Mouse (Mus musculus) midbrain, embryonic 16.5 days (tissue): ENCODE measurements around the gene Ctnnbip1. TPM values are rescaled to one million over a fixed set of nuclear protein-coding genes. Genes with fewer than 3 reads are reported as not detected.

Source experiments
- ATAC-seq: fragments of 200-750 bp; cut with Nextera tagmentation; 2 replicates; pipeline ENCODE4 v1.8.0; 2017; ENCODE audit warnings: moderate TSS enrichment
- H3K27ac ChIP-seq: fragments of 300-500 bp; sonication (generic); 2 replicates; pipeline ENCODE4 v1.5.1; 2014; ENCODE audit warnings: mild to moderate bottlenecking, low read length, mixed read lengths
- H3K27me3 ChIP-seq: fragments of 300-500 bp; sonication (generic); 2 replicates; pipeline ENCODE4 v1.6.1; 2014; ENCODE audit warnings: low read depth, low read length, mixed read lengths; ENCODE audit not compliant: control insufficient read depth, insufficient read depth
- H3K36me3 ChIP-seq: fragments of 300-500 bp; sonication (generic); 2 replicates; pipeline ENCODE4 v1.6.1; 2014; ENCODE audit warnings: mild to moderate bottlenecking, low read length, moderate library complexity, mixed read lengths; ENCODE audit not compliant: control insufficient read depth, insufficient read depth
- H3K4me1 ChIP-seq: fragments of 300-500 bp; sonication (generic); 2 replicates; pipeline ENCODE4 v1.6.1; 2014; ENCODE audit warnings: mild to moderate bottlenecking, low read length, mixed read lengths; ENCODE audit not compliant: control insufficient read depth, insufficient read depth
- H3K4me2 ChIP-seq: fragments of 300-500 bp; sonication (generic); 2 replicates; pipeline ENCODE4 v1.6.1; 2014; ENCODE audit warnings: mild to moderate bottlenecking, low read length, mixed read lengths
- H3K4me3 ChIP-seq: fragments of 300-500 bp; sonication (generic); 2 replicates; pipeline ENCODE4 v1.5.1; 2014; ENCODE audit warnings: low read depth, mild to moderate bottlenecking, low read length, moderate library complexity, mixed read lengths
- H3K9ac ChIP-seq: fragments of 300-500 bp; sonication (generic); 2 replicates; pipeline ENCODE4 v1.6.1; 2014; ENCODE audit warnings: low read depth, low read length, mixed read lengths
- H3K9me3 ChIP-seq: fragments of 300-500 bp; sonication (generic); replicated peaks from 2 replicates; pipeline ENCODE4 v1.6.1; 2014; ENCODE audit warnings: mild to moderate bottlenecking, low read length, mixed read lengths; ENCODE audit not compliant: control insufficient read depth, poor library complexity, severe bottlenecking
- WGBS: fragments of 180-500 bp; shearing (Covaris S2); extraction: QIAGEN DNeasy Blood & Tissue Kit; methylation state at CpG from one replicate; pipeline ENCODE4 v1.1.7; 2014; 5-methylcytosine and 5-hydroxymethylcytosine counted together
- polyA plus RNA-seq: library from polyadenylated mRNA; unstranded; fragments of >200 nt; fragmentation: Nextera tagmentation; extraction: Ambion mirVana; gene quantifications from 2 replicates; pipeline ENCODE4 v1.2.1, GENCODE M21; 2015

Gene Ctnnbip1
- polyA plus RNA-seq, result 111 TPM in 2 replicates

GRCm38 (mm10) chr4:149517868-149518340 lies at the start of gene Ctnnbip1:
Gene Ctnnbip1, plus strand, starts transcription at chr4:149518236.
- WGBS, result under 1% methylated on average over 39 of the region's 46 CpGs
- Histone ChIP-seq H3K27me3 (no peaks in the 10 kb centered on the region), H3K9me3 (no peaks in the 10 kb centered on the region)

DNA sequence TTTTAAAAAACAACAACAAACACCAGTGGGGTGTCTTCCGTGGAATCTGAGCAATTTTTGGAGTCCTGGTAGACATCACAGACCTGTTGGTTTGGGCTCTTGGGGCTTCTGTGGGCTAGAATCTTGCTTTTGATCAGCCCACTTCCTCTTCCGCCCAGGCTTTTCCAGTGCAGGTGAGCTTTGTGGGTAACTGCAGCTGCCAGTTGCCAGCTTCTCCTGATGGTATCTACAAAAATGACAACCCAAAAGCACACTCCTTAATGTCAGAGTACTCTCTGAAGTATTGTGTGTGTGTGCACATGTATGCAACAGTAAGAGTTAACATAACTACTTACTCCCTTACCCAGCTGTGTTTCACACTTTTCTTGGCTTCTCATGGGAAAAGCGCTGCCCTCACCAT lies 48.5 kb upstream of the Ctnnbip1 start:
- peaks cover 6% of the 10 kb centered on the region for H3K36me3 ChIP-seq
- no peaks in the 10 kb centered on the region for H3K27me3 ChIP-seq
- no peak for ATAC-seq
- no peak overlapping the region for H3K9ac ChIP-seq
- H3K9me3 ChIP-seq, result no peaks in the 10 kb centered on the region
- 100% methylated on average over 3 of the region's 3 CpGs for WGBS
- H3K4me2 ChIP-seq, result no peak overlapping the region
- H3K4me3 ChIP-seq, result no peak overlapping the region
- no peak overlapping the region for H3K27ac ChIP-seq
- no peaks in the 10 kb centered on the region for H3K4me1 ChIP-seq

More at GRCm38 (mm10) chr4:149517868-149518340, at the start of gene Ctnnbip1:
- peak within 1 kb of the TSS; percentile 88 for H3K4me3 ChIP-seq
- peak; percentile 98 for ATAC-seq
- H3K4me2 ChIP-seq, result peak within 1 kb of the TSS; percentile 94
- peaks cover 15% of the 10 kb centered on the region for H3K4me1 ChIP-seq
- peak within 1 kb of the TSS; percentile 92 for H3K9ac ChIP-seq
- H3K36me3 ChIP-seq, result no peaks in the 10 kb centered on the region
- peak within 1 kb of the TSS; percentile 56 for H3K27ac ChIP-seq

- Histone ChIP-seq H3K4me3 (no peak overlapping the region), H3K4me1 (no peaks in the 10 kb centered on the region), H3K9me3 (no peaks in the 10 kb centered on the region), H3K27ac (no peak overlapping the region), H3K27me3 (no peaks in the 10 kb centered on the region), H3K9ac (no peak overlapping the region), H3K36me3 (peaks cover 6% of the 10 kb centered on the region), H3K4me2 (no peak overlapping the region)
- ATAC-seq, result no peak
- 84% methylated on average over 7 of the region's 7 CpGs for WGBS
Observed at GRCm38 (mm10) chr4:149475096-149475495, 42.9 kb upstream of the Ctnnbip1 start.

DNA sequence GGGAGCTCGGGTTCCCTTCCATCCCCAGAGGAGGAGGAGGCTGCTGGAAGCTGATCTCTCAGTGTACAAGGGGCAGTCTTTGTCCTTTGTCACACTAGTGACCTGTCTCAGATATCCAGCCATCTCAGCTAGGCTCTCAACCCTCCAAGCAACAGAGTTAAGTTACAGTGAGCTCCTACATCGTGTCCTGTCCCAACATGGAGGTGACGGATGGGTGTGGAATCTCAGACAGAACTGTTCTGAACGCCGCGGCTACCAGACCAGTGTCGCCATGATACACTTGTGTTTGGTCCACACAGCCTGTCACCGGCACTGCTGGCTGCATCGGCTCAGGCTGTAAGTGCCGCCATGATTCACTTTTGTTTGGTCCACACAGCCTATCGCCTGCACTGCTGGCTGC lies 41.0 kb upstream of the Ctnnbip1 start, which contains the start of gene Tmem274:
Gene Tmem274, plus strand, starts transcription at position 301 of the 400 bp plus-strand sequence.
- H3K36me3 ChIP-seq, result peaks cover 6% of the 10 kb centered on the region
- no peak within 1 kb of the TSS for H3K27ac ChIP-seq
- H3K27me3 ChIP-seq, result no peaks in the 10 kb centered on the region
- no peak within 1 kb of the TSS for H3K4me3 ChIP-seq
- ATAC-seq, result no peak
- H3K4me2 ChIP-seq, result no peak within 1 kb of the TSS
- H3K4me1 ChIP-seq, result no peaks in the 10 kb centered on the region
- no peak within 1 kb of the TSS for H3K9ac ChIP-seq
- WGBS, result 89% methylated on average over 11 of the region's 11 CpGs
- H3K9me3 ChIP-seq, result no peaks in the 10 kb centered on the region

DNA sequence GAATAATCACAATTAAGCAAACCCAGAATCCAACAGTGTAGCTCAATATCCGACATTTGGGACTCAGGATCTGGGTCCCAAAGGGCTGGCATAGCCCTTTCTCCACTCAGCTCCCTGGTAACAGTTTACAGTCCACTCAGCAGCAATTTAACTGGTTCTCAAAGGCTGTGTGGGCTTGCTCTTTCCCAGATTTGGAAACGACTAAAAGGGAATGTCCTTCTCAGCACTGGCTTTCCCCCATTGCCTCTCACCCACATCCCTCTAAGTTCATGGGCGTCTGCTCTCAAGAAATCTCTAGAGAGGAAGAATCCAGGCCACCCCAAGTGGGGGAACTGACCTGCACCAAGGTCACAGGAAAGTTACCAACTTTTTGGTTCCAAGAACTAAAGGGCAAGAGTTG lies 33.5 kb upstream of the Ctnnbip1 start:
- H3K27ac ChIP-seq, result peak overlapping the region; percentile 71
- H3K4me2 ChIP-seq, result peak overlapping the region; percentile 76
- no peak; the same call in 1 of the 2 replicates for ATAC-seq
- H3K9me3 ChIP-seq, result no peaks in the 10 kb centered on the region
- peaks cover 7% of the 10 kb centered on the region; the same call in 1 of the 2 replicates for H3K36me3 ChIP-seq
- peak overlapping the region; percentile 67 for H3K4me3 ChIP-seq
- H3K27me3 ChIP-seq, result no peaks in the 10 kb centered on the region
- peaks cover 13% of the 10 kb centered on the region for H3K4me1 ChIP-seq
- WGBS, result 53% methylated on average over 3 of the region's 3 CpGs
- peak overlapping the region; percentile 77 for H3K9ac ChIP-seq

DNA sequence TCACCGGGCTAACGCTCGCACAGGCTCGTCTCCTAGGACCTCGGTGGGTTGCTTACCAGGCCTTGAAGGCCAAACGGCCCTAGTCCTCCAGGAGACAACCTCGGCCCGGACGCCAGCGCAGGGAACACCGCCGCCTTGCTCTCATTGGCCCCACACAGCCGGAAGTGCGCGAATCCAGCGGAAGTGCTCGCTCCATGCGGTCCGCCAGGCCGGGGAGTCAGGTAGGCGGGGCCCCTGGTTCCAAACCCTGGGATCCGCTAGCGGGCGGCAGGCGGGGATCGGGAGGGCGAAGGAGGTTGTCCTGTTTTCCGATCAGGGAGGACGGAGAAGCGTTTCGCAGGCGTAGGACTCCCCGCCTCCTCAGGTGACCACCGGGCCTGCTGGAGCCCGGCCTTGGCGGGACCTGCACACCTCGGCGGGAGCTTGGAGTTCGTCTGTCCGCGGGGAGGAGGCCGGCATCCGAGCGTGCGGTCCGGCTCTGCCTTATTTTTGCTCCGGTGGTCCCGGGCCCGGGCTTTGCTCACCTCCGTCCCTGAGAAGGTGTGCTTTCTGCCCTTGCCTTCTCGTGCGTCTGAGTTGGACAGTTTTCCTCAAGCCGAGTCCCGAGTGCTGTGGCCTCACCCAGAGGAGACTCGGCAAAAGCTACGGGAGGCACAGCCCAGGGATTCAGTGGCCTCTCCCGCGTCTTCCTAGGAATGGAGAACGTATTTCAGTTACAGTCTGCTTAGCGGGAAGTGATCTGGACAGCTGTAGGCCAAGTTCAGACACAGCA lies 32.8 kb upstream of the Ctnnbip1 start, which contains the start of the genes Nmnat1 and Lzic:
Gene Nmnat1, minus strand, starts transcription at position 150 of the 772 bp plus-strand sequence.
Gene Lzic, plus strand, starts transcription at position 177 of the 772 bp plus-strand sequence.
- H3K27me3 ChIP-seq, result no peaks in the 10 kb centered on the region
- peak; percentile 99 for ATAC-seq
- peak within 1 kb of the TSS; percentile 76 for H3K4me2 ChIP-seq
- H3K9me3 ChIP-seq, result no peaks in the 10 kb centered on the region
- H3K9ac ChIP-seq, result peak within 1 kb of the TSS; percentile 77
- 0% methylated on average over 60 of the region's 60 CpGs for WGBS
- H3K4me3 ChIP-seq, result peak within 1 kb of the TSS; percentile 67
- peaks cover 13% of the 10 kb centered on the region for H3K4me1 ChIP-seq
- H3K27ac ChIP-seq, result peak within 1 kb of the TSS; percentile 71
- H3K36me3 ChIP-seq, result peaks cover 7% of the 10 kb centered on the region; the same call in 1 of the 2 replicates

DNA sequence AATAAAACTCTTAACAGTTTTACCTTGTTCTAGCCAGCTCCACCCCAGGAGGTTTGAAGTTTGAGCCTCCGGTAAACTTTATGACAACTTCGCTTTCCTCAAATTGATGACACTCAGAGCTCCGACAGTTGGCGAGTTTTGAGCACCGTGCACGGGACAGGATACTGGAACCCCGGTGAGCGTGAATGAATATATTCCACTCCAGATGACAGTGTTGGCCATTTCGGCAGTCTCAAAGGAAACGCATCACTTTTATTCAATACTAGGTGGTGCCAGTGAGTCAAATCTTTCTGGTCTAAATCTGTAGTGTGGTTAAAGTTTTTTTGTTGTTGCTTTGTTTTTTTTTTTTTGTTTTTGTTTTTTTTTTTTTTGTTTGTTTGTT lies 32.2 kb upstream of the Ctnnbip1 start:
- peaks cover 7% of the 10 kb centered on the region; the same call in 1 of the 2 replicates for H3K36me3 ChIP-seq
- ATAC-seq, result no peak
- under 1% methylated on average over 10 of the region's 10 CpGs for WGBS
- H3K4me1 ChIP-seq, result peaks cover 13% of the 10 kb centered on the region
- peak overlapping the region; percentile 77 for H3K9ac ChIP-seq
- H3K9me3 ChIP-seq, result no peaks in the 10 kb centered on the region
- H3K4me3 ChIP-seq, result peak overlapping the region; percentile 67
- peak overlapping the region; percentile 76 for H3K4me2 ChIP-seq
- no peaks in the 10 kb centered on the region for H3K27me3 ChIP-seq
- no peak overlapping the region for H3K27ac ChIP-seq

DNA sequence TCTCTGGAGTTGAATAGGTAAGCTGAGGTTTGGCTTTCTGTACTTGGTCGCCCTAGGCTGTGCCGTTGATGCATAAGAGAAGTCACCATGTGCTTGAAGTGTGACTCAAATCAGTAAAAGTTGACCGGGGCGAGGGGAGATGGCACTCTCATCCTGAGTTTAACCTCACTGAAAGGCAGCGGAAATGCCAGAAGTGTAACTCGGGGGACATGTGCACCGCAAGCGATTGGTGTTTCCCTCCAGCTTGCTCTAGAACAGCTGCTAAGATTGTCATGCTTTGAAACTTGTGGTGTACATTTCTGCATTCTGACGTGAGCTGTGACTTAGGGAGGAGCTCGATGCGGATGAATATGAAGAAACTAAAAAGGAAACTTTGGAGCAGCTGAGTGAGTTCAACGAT lies 30.3 kb upstream of the Ctnnbip1 start:
- Histone ChIP-seq H3K27ac (no peak overlapping the region), H3K4me3 (no peak overlapping the region), H3K27me3 (no peaks in the 10 kb centered on the region), H3K36me3 (peaks cover 12% of the 10 kb centered on the region), H3K4me2 (no peak overlapping the region), H3K4me1 (peaks cover 13% of the 10 kb centered on the region), H3K9me3 (no peaks in the 10 kb centered on the region), H3K9ac (no peak overlapping the region)
- no peak for ATAC-seq
- 94% methylated on average over 12 of the region's 12 CpGs for WGBS
